Comparison of ENCODE assay signal across 8 mouse cellular contexts in genomic region chr4:138395087-138395970, GRCm38 (mm10). TPM values are rescaled to one million over a fixed set of nuclear protein-coding genes. Genes with fewer than 3 reads are reported as not detected.
DNase-seq lines count a peak whose midpoint lies in the region; ATAC-seq lines count a peak whose summit lies in the region.
"Had no signal": no experiment of that assay in that cellular context is flagged by ENCODE, and none has a peak within 500 bp of the region (broad histone marks: within the 10 kb centered on the region; RNA-seq: fewer than 3 reads in every experiment).

No protein-coding gene starts in this region.

- H3K27me3 ChIP-seq in hindbrain, embryonic 10.5 days (ENCODE audit: insufficient read depth, poor library complexity, severe bottlenecking) = peaks cover 99% of the 10 kb centered on the region
- H3K27me3 ChIP-seq in limb, embryonic 15.5 days = peaks cover 93% of the 10 kb centered on the region

- peak overlapping the region; percentile 52 for H3K4me3 ChIP-seq in hindbrain, embryonic 10.5 days
- peak overlapping the region; percentile 39 for H3K4me3 ChIP-seq in limb, embryonic 15.5 days

- ATAC-seq in limb, embryonic 15.5 days (ENCODE audit: insufficient number of reproducible peaks, low FRiP score, low TSS enrichment, low read depth) = no peak

- H3K27ac ChIP-seq in hindbrain, embryonic 10.5 days = no peak overlapping the region
- H3K27ac ChIP-seq in limb, embryonic 15.5 days = no peak overlapping the region
- H3K27ac ChIP-seq: macrophage had no signal

- WGBS in hindbrain, embryonic 10.5 days = under 1% methylated on average over 103 of the region's 103 CpGs
- under 1% methylated on average over 102 of the region's 103 CpGs for WGBS in limb, embryonic 15.5 days

- H3K9ac ChIP-seq in limb, embryonic 15.5 days = no peak overlapping the region

- H3K36me3 ChIP-seq in hindbrain, embryonic 10.5 days = no peaks in the 10 kb centered on the region
- H3K36me3 ChIP-seq in limb, embryonic 15.5 days = no peaks in the 10 kb centered on the region

- intact Hi-C loops in left cerebral cortex, postnatal 4 days (cut with DNase I) = no loop called here

- peaks cover 23% of the 10 kb centered on the region for H3K4me1 ChIP-seq in hindbrain, embryonic 10.5 days (replicated peaks)
- peaks cover 20% of the 10 kb centered on the region for H3K4me1 ChIP-seq in limb, embryonic 15.5 days

- H3K9me3 ChIP-seq in hindbrain, embryonic 10.5 days = no peaks in the 10 kb centered on the region
- no peaks in the 10 kb centered on the region for H3K9me3 ChIP-seq in limb, embryonic 15.5 days

- DNase-seq in left cerebral cortex, adult 18-20 months (ENCODE audit: low spot score in 2 of 2) = peak; percentile 52 to 72
- no peak for DNase-seq in left cerebral cortex, postnatal 4 days
- DNase-seq in embryo, embryonic 11 days = peak; percentile 57
- DNase-seq in hindbrain, embryonic 10.5 days (ENCODE audit: low spot score) = peak; percentile 38
- peak; percentile 40 to 41 for DNase-seq in right cerebral cortex, postnatal 36 days (ENCODE audit: low spot score in 2 of 2)
- no peak for DNase-seq in yolk sac, embryonic 10.5 days (ENCODE audit: low spot score)

- peak overlapping the region; percentile 79 for H3K4me2 ChIP-seq in limb, embryonic 15.5 days

RNA-seq across cellular contexts. Expression of gene Fam43b, which starts 1.0 kb away (rescaled TPM):
- 10 to 100 TPM; 48.0 TPM for total RNA-seq in left cerebral cortex, adult 18-20 months (2021)
- 10 to 100 TPM; 27.7 to 30.6 TPM for total RNA-seq in left cerebral cortex, postnatal 4 days (2021)
- polyA plus RNA-seq in hindbrain, embryonic 10.5 days (2016; fragmentation: Nextera tagmentation; extraction: Ambion mirVana) = not detected in 2 replicates
- 0.09 and 0.12 TPM in 2 replicates for polyA plus RNA-seq in limb, embryonic 15.5 days (2015; fragmentation: Nextera tagmentation; extraction: Ambion mirVana)
- polyA plus RNA-seq: macrophage had no signal

RNA-seq across cellular contexts. Expression of gene Cda, which starts 27.5 kb away (rescaled TPM):
- 1 to 10 TPM; 5.0 to 6.1 TPM for total RNA-seq in left cerebral cortex, adult 18-20 months (2021)
- under 1 TPM; 0.76 to 0.87 TPM for total RNA-seq in left cerebral cortex, postnatal 4 days (2021)
- polyA plus RNA-seq in hindbrain, embryonic 10.5 days (2016; fragmentation: Nextera tagmentation; extraction: Ambion mirVana) = 2.2 and 4.1 TPM in 2 replicates
- 7.0 TPM in 2 replicates for polyA plus RNA-seq in limb, embryonic 15.5 days (2015; fragmentation: Nextera tagmentation; extraction: Ambion mirVana)
- polyA plus RNA-seq: macrophage had no signal

RNA-seq across cellular contexts. Expression of gene Mul1, which starts 39.1 kb away (rescaled TPM):
- 10 to 100 TPM; 70.8 to 72.3 TPM for total RNA-seq in left cerebral cortex, adult 18-20 months (2021)
- 10 to 100 TPM; 35.4 to 35.8 TPM for total RNA-seq in left cerebral cortex, postnatal 4 days (2021)
- 20.2 and 22.6 TPM in 2 replicates for polyA plus RNA-seq in hindbrain, embryonic 10.5 days (2016; fragmentation: Nextera tagmentation; extraction: Ambion mirVana)
- polyA plus RNA-seq in limb, embryonic 15.5 days (2015; fragmentation: Nextera tagmentation; extraction: Ambion mirVana) = 16.8 and 17.7 TPM in 2 replicates

RNA-seq across cellular contexts. Expression of gene Camk2n1, which starts 58.8 kb away (rescaled TPM):
- total RNA-seq in left cerebral cortex, adult 18-20 months (2021) = 1,000 to 10,000 TPM; 1,197 to 1,322 TPM
- total RNA-seq in left cerebral cortex, postnatal 4 days (2021) = 100 to 1,000 TPM; 106 to 110 TPM
- polyA plus RNA-seq in hindbrain, embryonic 10.5 days (2016; fragmentation: Nextera tagmentation; extraction: Ambion mirVana) = 2.9 and 5.1 TPM in 2 replicates
- 1.7 and 2.2 TPM in 2 replicates for polyA plus RNA-seq in limb, embryonic 15.5 days (2015; fragmentation: Nextera tagmentation; extraction: Ambion mirVana)
- polyA plus RNA-seq: macrophage had no signal

Comparison
In these comparisons a context has a peak if more than half of its experiments do, and no peak if none do; other contexts are left out.
1. DNase-seq: peak in left cerebral cortex, adult 18-20 months (2 of 2), embryo, embryonic 11 days (single experiment), hindbrain, embryonic 10.5 days (single experiment) and right cerebral cortex, postnatal 36 days (2 of 2); none in left cerebral cortex, postnatal 4 days (single experiment) and yolk sac, embryonic 10.5 days (single experiment).